Mouse (Mus musculus) heart, adult 2 months (tissue): ENCODE data around the gene Igf2r.

Source experiments
- CTCF ChIP-seq: fragments of 200-600 bp; IDR thresholded peaks from 2 replicates; pipeline ENCODE4 v1.8.1; 2022; ENCODE audit warnings: antibody characterized with exemption, mild to moderate bottlenecking, moderate library complexity
- EP300 ChIP-seq: fragments of 200-500 bp; IDR thresholded peaks from 2 replicates; pipeline ENCODE4 v1.6.1; 2011; ENCODE audit warnings: low read depth, low read length, control low read depth; ENCODE audit not compliant: insufficient read depth
- POLR2A ChIP-seq: fragments of 200-500 bp; IDR thresholded peaks from 2 replicates; pipeline ENCODE4 v1.6.1; 2011; ENCODE audit warnings: mild to moderate bottlenecking, low read depth, low read length, control low read depth; ENCODE audit not compliant: insufficient read depth

GRCm38 (mm10) chr17:12678261-12678660, 91.2 kb downstream of the Igf2r start:
- no peak for TF ChIP-seq EP300
- no peak for TF ChIP-seq POLR2A
- no peak for TF ChIP-seq CTCF
